26 mouse cellular contexts compared by ENCODE assay signal in genomic region chr12:55360929-55361328, GRCm38 (mm10). TPM values are rescaled to one million over a fixed set of nuclear protein-coding genes. Genes with fewer than 3 reads are reported as not detected.
A peak's percentile ranks its signal among the peaks of the same experiment; 100 is the strongest.
DNase-seq lines count a peak whose midpoint lies in the region; ATAC-seq and TF ChIP-seq lines count a peak whose summit lies in the region.
"Had no signal": no experiment of that assay in that cellular context is flagged by ENCODE, and none has a peak within 500 bp of the region (broad histone marks: within the 10 kb centered on the region; RNA-seq: fewer than 3 reads in every experiment).

No protein-coding gene starts in this region.

- H3K27me3 ChIP-seq in heart, embryonic 12.5 days (replicated peaks) = no peaks in the 10 kb centered on the region
- H3K27me3 ChIP-seq: forebrain, embryonic 12.5 days; limb, embryonic 12.5 days; neural tube, embryonic 13.5 days had no signal

- DNase-seq in heart, adult 11 months = peak; percentile 87
- peak; percentile 31 for DNase-seq in lung, postnatal 36 days
- no peak for DNase-seq in lung, adult 2 months
- no peak for DNase-seq in thymus, postnatal 10 days (ENCODE audit: low spot score in 2 of 2)
- DNase-seq: adrenal gland, adult 8-10 months; cerebellum, adult 9-10 months; gastrocnemius, postnatal 14 days; heart, postnatal 4 days; kidney, postnatal 14 days; liver, embryonic 13.5 days; lung, embryonic 14.5 days; thymus, postnatal 25 days had no signal

- H3K9ac ChIP-seq in heart, embryonic 12.5 days = no peak overlapping the region
- H3K9ac ChIP-seq: forebrain, embryonic 12.5 days; hindbrain, embryonic 14.5 days; limb, embryonic 12.5 days; liver, embryonic 13.5 days; lung, embryonic 14.5 days; neural tube, embryonic 13.5 days had no signal

- WGBS in heart, embryonic 12.5 days = 74% methylated on average over 5 of the region's 5 CpGs
- 56% methylated on average over 5 of the region's 5 CpGs for WGBS in lung, adult 2 months

- no peak overlapping the region for H3K4me2 ChIP-seq in heart, embryonic 12.5 days
- H3K4me2 ChIP-seq: forebrain, embryonic 12.5 days; heart, embryonic 11.5 days; hindbrain, embryonic 14.5 days; limb, embryonic 12.5 days; liver, embryonic 13.5 days; lung, embryonic 14.5 days; midbrain, embryonic 11.5 days; neural tube, embryonic 13.5 days had no signal

- H3K27ac ChIP-seq in heart, embryonic 12.5 days (ENCODE audit: poor library complexity, severe bottlenecking) = no peak overlapping the region
- H3K27ac ChIP-seq: forebrain, embryonic 12.5 days; hindbrain, embryonic 14.5 days; left cerebral cortex, adult 2 months; limb, embryonic 12.5 days; liver, embryonic 13.5 days; neural tube, embryonic 13.5 days had no signal

- no peaks in the 10 kb centered on the region for H3K9me3 ChIP-seq in heart, embryonic 12.5 days (replicated peaks)
- H3K9me3 ChIP-seq: forebrain, embryonic 12.5 days; limb, embryonic 12.5 days; liver, embryonic 13.5 days; neural tube, embryonic 13.5 days had no signal

- ATAC-seq in heart, embryonic 12.5 days (ENCODE audit: insufficient number of reproducible peaks, low FRiP score) = no peak
- ATAC-seq in hematopoietic stem cell, adult 5-6 weeks (replicated peaks in 1 of 2; ENCODE audit: insufficient read depth in 1 of 2, low FRiP score in 2 of 2, low TSS enrichment in 1 of 2, low read depth in 1 of 2, poor library complexity in 2 of 2, severe bottlenecking in 2 of 2) = peak; percentile 66 to 73; a peak in 2 of 4 replicates
- peak; percentile 60; the same call in 1 of the 2 replicates for ATAC-seq in neutrophil, adult 5-6 weeks (ENCODE audit: extremely low read depth, insufficient number of reproducible peaks, low FRiP score, poor library complexity, severe bottlenecking)
- ATAC-seq in CD4-positive, CD25-positive, alpha-beta regulatory T cell, adult 4 months = no peak
- ATAC-seq: intestine, postnatal 0 days; midbrain, embryonic 16.5 days had no signal

- no peaks in the 10 kb centered on the region for H3K36me3 ChIP-seq in heart, embryonic 12.5 days
- H3K36me3 ChIP-seq: forebrain, embryonic 12.5 days; liver, embryonic 13.5 days; neural tube, embryonic 13.5 days had no signal

- no peak overlapping the region for H3K4me3 ChIP-seq in heart, embryonic 12.5 days
- no peak overlapping the region for H3K4me3 ChIP-seq in lung, adult 2 months (replicated peaks; ENCODE audit: extremely low read depth, low read depth, low read length)
- H3K4me3 ChIP-seq: erythroblast, embryonic 14.5 days; forebrain, embryonic 12.5 days; left cerebral cortex, adult 2 months; limb, embryonic 12.5 days; liver, embryonic 13.5 days; neural tube, embryonic 13.5 days had no signal

- no peak for TF ChIP-seq CTCF in lung, adult 2 months (IDR thresholded peaks at IDR 0.05; ENCODE audit: insufficient read depth, low read length)

- no peak for TF ChIP-seq POLR2A in lung, adult 2 months (IDR thresholded peaks at IDR 0.05; ENCODE audit: borderline replicate concordance, extremely low read depth, low read depth, low read length)

- no peaks in the 10 kb centered on the region for H3K4me1 ChIP-seq in heart, embryonic 12.5 days (replicated peaks)
- no peaks in the 10 kb centered on the region for H3K4me1 ChIP-seq in lung, adult 2 months (ENCODE audit: control insufficient read depth, insufficient read depth, low read length)
- H3K4me1 ChIP-seq: forebrain, embryonic 12.5 days; limb, embryonic 12.5 days; liver, embryonic 13.5 days; neural tube, embryonic 13.5 days had no signal

RNA-seq across cellular contexts. Expression of gene Psma6, which starts 23.1 kb away (rescaled TPM):
- 298 and 308 TPM in 2 replicates for polyA plus RNA-seq in heart, embryonic 12.5 days (2016; fragmentation: Nextera tagmentation; extraction: Ambion mirVana)
- polyA plus RNA-seq in lung, adult 2 months (2012; rRNA removed) = 25.9 and 41.7 TPM in 2 replicates
- total RNA-seq in hematopoietic stem cell, adult 5-6 weeks (2017) = 263 and 280 TPM in 2 replicates
- 128 and 134 TPM in 2 replicates for total RNA-seq in neutrophil, adult 5-6 weeks (2017)
- 100 to 1,000 TPM; 249 to 250 TPM for polyA plus RNA-seq in CD4-positive, CD25-positive, alpha-beta regulatory T cell, adult 4 months (2017; shearing (Covaris generic))

RNA-seq across cellular contexts. Expression of gene Ppp2r3c, which starts 58.1 kb away (rescaled TPM):
- polyA plus RNA-seq in heart, embryonic 12.5 days (2016; fragmentation: Nextera tagmentation; extraction: Ambion mirVana) = 11.6 and 12.7 TPM in 2 replicates
- 1.2 and 1.9 TPM in 2 replicates for polyA plus RNA-seq in lung, adult 2 months (2012; rRNA removed)
- 26.2 and 30.3 TPM in 2 replicates for total RNA-seq in hematopoietic stem cell, adult 5-6 weeks (2017)
- 24.4 and 25.4 TPM in 2 replicates for total RNA-seq in neutrophil, adult 5-6 weeks (2017)
- polyA plus RNA-seq in CD4-positive, CD25-positive, alpha-beta regulatory T cell, adult 4 months (2017; shearing (Covaris generic)) = 10 to 100 TPM; 17.8 to 19.1 TPM

Comparison
In these comparisons a context has a peak if more than half of its experiments do, and no peak if none do; other contexts are left out.
1. DNase-seq: peak in heart, adult 11 months (single experiment) and lung, postnatal 36 days (single experiment); none in lung, adult 2 months (single experiment) and thymus, postnatal 10 days (0 of 2).
2. ATAC-seq: peak in hematopoietic stem cell, adult 5-6 weeks (2 of 2) and neutrophil, adult 5-6 weeks (single experiment); none in heart, embryonic 12.5 days (single experiment) and CD4-positive, CD25-positive, alpha-beta regulatory T cell, adult 4 months (single experiment).